Mouse (Mus musculus) MEL-GATA-1-ER (cell line): ENCODE results near the gene Pax7.

Source experiments
- DNase-seq: peaks from one replicate; pipeline ENCODE4 v3.0.0-alpha.2; 2012; ENCODE audit warnings: low read depth; ENCODE audit errors: extremely low read depth

Gene Pax7

GRCm38 (mm10) chr4:139697755-139698154 lies 135.6 kb downstream of the Pax7 start:
- DNase-seq: no peak

GRCm38 (mm10) chr4:139693315-139693714 lies 140.0 kb downstream of the Pax7 start:
- DNase-seq: no peak

- DNase-seq: no peak
These were observed 143.6 kb downstream of the Pax7 start for GRCm38 (mm10) chr4:139689627-139690269.

- DNase-seq: no peak
These were observed 145.3 kb downstream of the Pax7 start for GRCm38 (mm10) chr4:139688058-139688457.
